Mouse (Mus musculus): ENCODE data around the gene Tnfaip8l3. TPM values are rescaled to one million over a fixed set of nuclear protein-coding genes. Genes with fewer than 3 reads are reported as not detected.

Tnfaip8l3 gene
- 7.1 TPM for polyA plus RNA-seq (2015; fragmentation: Illumina TruSeq; extraction: RNeasy Lipid Tissue Mini Kit (QIAGEN cat#74804); ENCODE audit: low read depth, low replicate concordance)

GRCm38 (mm10) chr9:54068032-54068649, at the start of gene Tnfaip8l3:
Gene Tnfaip8l3, minus strand, starts transcription at chr9:54068388.

GRCm38 (mm10) chr9:53975122-53975518, 93.1 kb downstream of the Tnfaip8l3 start, which contains the start of gene Elmod1:
Gene Elmod1, minus strand, starts transcription at chr9:53975301.

Other genes starting within 250 kb of the Tnfaip8l3 start
- gene Sln, start 218.2 kb downstream of the Tnfaip8l3 start, polyA plus RNA-seq (2015; fragmentation: Illumina TruSeq; extraction: RNeasy Lipid Tissue Mini Kit (QIAGEN cat#74804); ENCODE audit: low read depth, low replicate concordance), result not detected
- 240 TPM for gene Elmod1, start 93.1 kb downstream of the Tnfaip8l3 start, polyA plus RNA-seq (2015; fragmentation: Illumina TruSeq; extraction: RNeasy Lipid Tissue Mini Kit (QIAGEN cat#74804); ENCODE audit: low read depth, low replicate concordance)
- gene Cyp19a1, start 199.7 kb upstream of the Tnfaip8l3 start, polyA plus RNA-seq (2015; fragmentation: Illumina TruSeq; extraction: RNeasy Lipid Tissue Mini Kit (QIAGEN cat#74804); ENCODE audit: low read depth, low replicate concordance), result not detected
- gene Gldn, start 218.1 kb upstream of the Tnfaip8l3 start, polyA plus RNA-seq (2015; fragmentation: Illumina TruSeq; extraction: RNeasy Lipid Tissue Mini Kit (QIAGEN cat#74804); ENCODE audit: low read depth, low replicate concordance), result 0.59 TPM